Mouse (Mus musculus) forelimb bud, embryonic 11.5 days (tissue): ENCODE results near the gene Pfkl.
"Not testable (repeated sequence)": the region's sequence is repeated elsewhere in the genome, so short reads cannot be mapped to it uniquely, and the experiment has no call there.

Experiments used
- DNase-seq: peaks from one replicate; pipeline ENCODE4 v3.0.0-alpha.2; 2012; ENCODE audit warnings: low read depth, low spot score

The Pfkl gene

GRCm38 (mm10) chr10:78009945-78010293 is at the start of gene Pfkl:
TSS of gene Pfkl (minus strand) at chr10:78010083.
- no peak for DNase-seq

- DNase-seq, result no peak
These were observed 47.2 kb upstream of the Pfkl start for GRCm38 (mm10) chr10:78057056-78057455.

- no peak for DNase-seq
These were observed 45.0 kb upstream of the Pfkl start for GRCm38 (mm10) chr10:78054633-78055565.

GRCm38 (mm10) chr10:78049519-78050035 is 39.7 kb upstream of the Pfkl start:
- no peak for DNase-seq

GRCm38 (mm10) chr10:78048061-78048730 is 38.3 kb upstream of the Pfkl start:
- no peak for DNase-seq

- no peak for DNase-seq
These were observed 36.5 kb upstream of the Pfkl start for GRCm38 (mm10) chr10:78046388-78046787.

- no peak for DNase-seq
These were observed 34.6 kb upstream of the Pfkl start for GRCm38 (mm10) chr10:78044531-78044930.

- peak; percentile 71 for DNase-seq
These were observed 33.5 kb upstream of the Pfkl start, which contains the start of gene Aire for GRCm38 (mm10) chr10:78043406-78043836. TSS of gene Aire (minus strand) at chr10:78043610.

GRCm38 (mm10) chr10:78042697-78043405 is 33.0 kb upstream of the Pfkl start:
- DNase-seq, result no peak

GRCm38 (mm10) chr10:78042096-78042495 is 32.2 kb upstream of the Pfkl start:
- DNase-seq, result no peak

- DNase-seq, result no peak
These were observed 31.8 kb upstream of the Pfkl start, which contains the start of gene Dnmt3l for GRCm38 (mm10) chr10:78041647-78042046. TSS of gene Dnmt3l (plus strand) at chr10:78041947.

GRCm38 (mm10) chr10:78037139-78037538 is 27.3 kb upstream of the Pfkl start:
- DNase-seq, result no peak

- no peak for DNase-seq
These were observed 22.1 kb upstream of the Pfkl start for GRCm38 (mm10) chr10:78031987-78032386.

GRCm38 (mm10) chr10:78029080-78029479 is 19.2 kb upstream of the Pfkl start:
- DNase-seq, result no peak

GRCm38 (mm10) chr10:78028129-78028528 is 18.2 kb upstream of the Pfkl start:
- DNase-seq, result peak; percentile 87

GRCm38 (mm10) chr10:78025453-78025852 is 15.6 kb upstream of the Pfkl start:
- DNase-seq, result not testable (repeated sequence)

GRCm38 (mm10) chr10:78019984-78020383 is 10.1 kb upstream of the Pfkl start:
- not testable (repeated sequence) for DNase-seq

- DNase-seq, result no peak
These were observed 9.4 kb upstream of the Pfkl start for GRCm38 (mm10) chr10:78019291-78019690.

GRCm38 (mm10) chr10:78018797-78019203 is 8.9 kb upstream of the Pfkl start:
- peak; percentile 86 for DNase-seq

GRCm38 (mm10) chr10:78016366-78016765 is 6.5 kb upstream of the Pfkl start:
- DNase-seq, result no peak

GRCm38 (mm10) chr10:78015489-78015888 is 5.6 kb upstream of the Pfkl start:
- no peak for DNase-seq
